Mouse (Mus musculus) hindbrain, postnatal 0 days (tissue): Measurements from ENCODE around the gene Gpr25. TPM values are rescaled to one million over a fixed set of nuclear protein-coding genes. Genes with fewer than 3 reads are reported as not detected.

Experiments
- ATAC-seq: fragments of 200-750 bp; cut with Nextera tagmentation; 2 replicates; pipeline ENCODE4 v1.8.0; 2017; ENCODE audit warnings: mild to moderate bottlenecking, moderate TSS enrichment, moderate library complexity
- DNase-seq: peaks from one replicate; pipeline ENCODE4 v3.0.0-alpha.2; 2015; ENCODE audit warnings: low spot score
- H3K27ac ChIP-seq: fragments of 300-500 bp; sonication (generic); 2 replicates; pipeline ENCODE4 v1.5.1; 2014; ENCODE audit warnings: mild to moderate bottlenecking
- H3K27me3 ChIP-seq: fragments of 300-500 bp; sonication (generic); 2 replicates; pipeline ENCODE4 v1.6.1; 2014; ENCODE audit warnings: low read length, mixed read lengths; ENCODE audit not compliant: insufficient read depth
- H3K36me3 ChIP-seq: fragments of 300-500 bp; sonication (generic); 2 replicates; pipeline ENCODE4 v1.6.1; 2014; ENCODE audit warnings: low read length, mixed read lengths; ENCODE audit not compliant: insufficient read depth
- H3K4me1 ChIP-seq: fragments of 300-500 bp; sonication (generic); 2 replicates; pipeline ENCODE4 v1.6.1; 2014; ENCODE audit warnings: antibody characterized with exemption, low read length, mixed read lengths; ENCODE audit not compliant: insufficient read depth
- H3K4me2 ChIP-seq: fragments of 300-500 bp; sonication (generic); 2 replicates; pipeline ENCODE4 v1.6.1; 2014; ENCODE audit warnings: low read depth, mild to moderate bottlenecking, low read length, moderate library complexity, mixed read lengths
- H3K4me3 ChIP-seq: fragments of 300-500 bp; sonication (generic); 2 replicates; pipeline ENCODE4 v1.5.1; 2014; ENCODE audit warnings: low read length
- H3K9ac ChIP-seq: fragments of 300-500 bp; sonication (generic); replicated peaks from 2 replicates; pipeline ENCODE4 v1.6.1; 2014; ENCODE audit warnings: mild to moderate bottlenecking, low read length, moderate library complexity, mixed read lengths
- H3K9me3 ChIP-seq: fragments of 300-500 bp; sonication (generic); 2 replicates; pipeline ENCODE4 v1.6.1; 2016; ENCODE audit warnings: low read length, mixed read lengths
- CTCF ChIP-seq: IDR thresholded peaks from 2 replicates; pipeline ENCODE4 v1.5.1; 2016; ENCODE audit warnings: antibody characterized with exemption, control low read depth, low read depth
- WGBS: fragments of 180-500 bp; shearing (Covaris S2); extraction: QIAGEN DNeasy Blood & Tissue Kit; methylation state at CpG from one replicate; pipeline ENCODE4 v1.1.7; 2014; 5-methylcytosine and 5-hydroxymethylcytosine counted together
- polyA plus RNA-seq: library from polyadenylated mRNA; unstranded; fragments of >200 nt; fragmentation: Nextera tagmentation; extraction: Ambion mirVana; gene quantifications from 2 replicates; pipeline ENCODE4 v1.2.1, GENCODE M21; 2015
- total RNA-seq: library from RNA; depleted of rRNA; stranded (reverse); fragments of >200 nt; gene quantifications from 2 replicates; pipeline ENCODE4 v1.2.3, GENCODE M21; 2014

Gpr25 gene
- total and polyA plus RNA-seq, 2 experiments from 2014 or later, result 0.78 to 6.2 TPM

GRCm38 (mm10) chr1:136266127-136266526 is 5.5 kb upstream of the Gpr25 start:
- WGBS, result 77% methylated on average over 6 of the region's 6 CpGs
- H3K4me2 ChIP-seq, result no peak overlapping the region
- H3K9me3 ChIP-seq, result no peaks in the 10 kb centered on the region
- H3K36me3 ChIP-seq, result peaks cover 17% of the 10 kb centered on the region
- 0 out of 2 replicates have a peak, but pooled peaks cover 3% of the 10 kb centered on the region for H3K27me3 ChIP-seq
- no peak overlapping the region for H3K4me3 ChIP-seq
- H3K4me1 ChIP-seq, result no peaks in the 10 kb centered on the region; the same call in 1 of the 2 replicates
- DNase-seq, result no peak
- H3K27ac ChIP-seq, result no peak overlapping the region
- ATAC-seq, result no peak
- H3K9ac ChIP-seq, result no peak overlapping the region
- TF ChIP-seq CTCF, result no peak

GRCm38 (mm10) chr1:136263355-136263754 is 2.7 kb upstream of the Gpr25 start:
- no peak for DNase-seq
- Histone ChIP-seq H3K9ac (no peak overlapping the region), H3K4me3 (no peak overlapping the region), H3K27ac (no peak overlapping the region), H3K4me2 (no peak overlapping the region), H3K4me1 (peaks cover 11% of the 10 kb centered on the region; the same call in 1 of the 2 replicates), H3K36me3 (peaks cover 3% of the 10 kb centered on the region; the same call in 1 of the 2 replicates), H3K9me3 (no peaks in the 10 kb centered on the region), H3K27me3 (0 out of 2 replicates have a peak, but pooled peaks cover 7% of the 10 kb centered on the region)
- 79% methylated on average over 5 of the region's 5 CpGs for WGBS
- no peak for ATAC-seq
- no peak for TF ChIP-seq CTCF

GRCm38 (mm10) chr1:136259893-136260634 is 609 bp downstream of the Gpr25 start:
- DNase-seq (peak; percentile 90), ATAC-seq (peak; percentile 80)
- H3K27ac ChIP-seq, result peak overlapping the region; percentile 65
- no peaks in the 10 kb centered on the region for H3K36me3 ChIP-seq
- H3K4me3 ChIP-seq, result peak overlapping the region; percentile 44
- H3K4me1 ChIP-seq, result peaks cover 11% of the 10 kb centered on the region; the same call in 1 of the 2 replicates
- peak overlapping the region; percentile 66 for H3K9ac ChIP-seq
- TF ChIP-seq CTCF, result no peak
- no peaks in the 10 kb centered on the region for H3K9me3 ChIP-seq
- WGBS, result under 1% methylated on average over 77 of the region's 95 CpGs
- H3K4me2 ChIP-seq, result peak overlapping the region; percentile 78
- H3K27me3 ChIP-seq, result peaks cover 11% of the 10 kb centered on the region; the same call in 1 of the 2 replicates

GRCm38 (mm10) chr1:136259543-136259892 is 1.2 kb downstream of the Gpr25 start:
- H3K4me2 ChIP-seq, result peak overlapping the region; percentile 78
- H3K9ac ChIP-seq, result peak overlapping the region; percentile 66
- H3K27ac ChIP-seq, result peak overlapping the region; percentile 65
- ATAC-seq (no peak), DNase-seq (no peak)
- peaks cover 11% of the 10 kb centered on the region; the same call in 1 of the 2 replicates for H3K4me1 ChIP-seq
- WGBS, result 3% methylated on average over 16 of the region's 16 CpGs
- no peaks in the 10 kb centered on the region for H3K9me3 ChIP-seq
- peak overlapping the region; percentile 44 for H3K4me3 ChIP-seq
- no peaks in the 10 kb centered on the region for H3K36me3 ChIP-seq
- H3K27me3 ChIP-seq, result peaks cover 11% of the 10 kb centered on the region; the same call in 1 of the 2 replicates
- no peak for TF ChIP-seq CTCF

GRCm38 (mm10) chr1:136258495-136258894 is 2.2 kb downstream of the Gpr25 start:
- no peak overlapping the region for H3K4me2 ChIP-seq
- no peaks in the 10 kb centered on the region for H3K36me3 ChIP-seq
- ATAC-seq (no peak), DNase-seq (no peak)
- no peak for TF ChIP-seq CTCF
- no peak overlapping the region for H3K4me3 ChIP-seq
- H3K27ac ChIP-seq, result no peak overlapping the region
- WGBS, result 77% methylated on average over 9 of the region's 9 CpGs
- H3K9me3 ChIP-seq, result no peaks in the 10 kb centered on the region
- no peak overlapping the region for H3K9ac ChIP-seq
- peaks cover 11% of the 10 kb centered on the region; the same call in 1 of the 2 replicates for H3K4me1 ChIP-seq
- peaks cover 11% of the 10 kb centered on the region; the same call in 1 of the 2 replicates for H3K27me3 ChIP-seq

- Histone ChIP-seq H3K36me3 (no peaks in the 10 kb centered on the region), H3K4me1 (peaks cover 7% of the 10 kb centered on the region; the same call in 1 of the 2 replicates), H3K27ac (no peak overlapping the region), H3K9ac (no peak overlapping the region), H3K9me3 (no peaks in the 10 kb centered on the region), H3K27me3 (peaks cover 9% of the 10 kb centered on the region; the same call in 1 of the 2 replicates), H3K4me2 (no peak overlapping the region), H3K4me3 (no peak overlapping the region)
- no peak for DNase-seq
- 51% methylated on average over 8 of the region's 8 CpGs for WGBS
- TF ChIP-seq CTCF, result no peak
- ATAC-seq, result no peak
Measured at GRCm38 (mm10) chr1:136255657-136256056, 5.0 kb downstream of the Gpr25 start.

GRCm38 (mm10) chr1:136255174-136255573 is 5.5 kb downstream of the Gpr25 start:
- no peak overlapping the region for H3K4me3 ChIP-seq
- H3K9ac ChIP-seq, result no peak overlapping the region
- no peaks in the 10 kb centered on the region for H3K9me3 ChIP-seq
- H3K27ac ChIP-seq, result no peak overlapping the region
- TF ChIP-seq CTCF, result no peak
- H3K4me2 ChIP-seq, result no peak overlapping the region
- DNase-seq (no peak), ATAC-seq (no peak)
- peaks cover 9% of the 10 kb centered on the region; the same call in 1 of the 2 replicates for H3K27me3 ChIP-seq
- 40% methylated on average over 6 of the region's 6 CpGs for WGBS
- H3K36me3 ChIP-seq, result no peaks in the 10 kb centered on the region
- 0 out of 2 replicates have a peak, but pooled peaks cover 5% of the 10 kb centered on the region for H3K4me1 ChIP-seq
